Mouse (Mus musculus) adrenal gland, adult 8-10 months (tissue): ENCODE measurements at regions not wholly inside any gene's neighbourhood (a gene's known extent, or its start where the extent isn't known, plus 50 kb on each side); places are given as distances from the start of the nearest gene placed in this dataset.
"Not testable (repeated sequence)": the region's sequence is repeated elsewhere in the genome, so short reads cannot be mapped to it uniquely, and the experiment has no call there.

Experiments
- DNase-seq: peaks from one replicate; pipeline ENCODE4 v3.0.0; 2022
- microRNA-seq, 2 experiments: library from miRNA; unstranded; fragments of <30 nt; microRNA quantifications; one replicate each; pipeline ENCODE4 v1.2.0; 2022

GRCm38 (mm10) chr12:23216521-23216920, 563.5 kb downstream of the Gm10330 start:
- DNase-seq = peak; percentile 31

GRCm38 (mm10) chr12:23189546-23189945, 590.5 kb downstream of the Gm10330 start:
- peak; percentile 25 for DNase-seq

- DNase-seq = not testable (repeated sequence)
These were observed 591.0 kb downstream of the Gm10330 start for GRCm38 (mm10) chr12:23189110-23189509.

Small RNA genes in the stretch of these regions (microRNA-seq; reads per million reads assigned to microRNA genes)
- gene Gm26140 = 0 reads per million in 2 experiments
